Mouse (Mus musculus): Measurements from ENCODE around the gene Pecam1. TPM values are rescaled to one million over a fixed set of nuclear protein-coding genes. Genes with fewer than 3 reads are reported as not detected.

Pecam1 gene
- total and polyA plus RNA-seq, 3 experiments, result 0.93 TPM; not detected in 2

GRCm38 (mm10) chr11:106698289-106698688 lies 52.1 kb downstream of the Pecam1 start:
- no peaks in the 10 kb centered on the region for H3K9me3 ChIP-seq (replicated peaks)
- no peaks in the 10 kb centered on the region for H3K36me3 ChIP-seq (replicated peaks)
- no peak for TF ChIP-seq TAL1 (conservative IDR thresholded peaks at IDR 0.05; ENCODE audit: low read depth, low read length)
- TF ChIP-seq GATA2 (IDR thresholded peaks at IDR 0.05; ENCODE audit: borderline replicate concordance, low read depth, low read length), result no peak
- TF ChIP-seq CTCF (IDR thresholded peaks at IDR 0.05; ENCODE audit: low read depth, low read length), result no peak
- TF ChIP-seq GATA1 (IDR thresholded peaks at IDR 0.05; ENCODE audit: borderline replicate concordance, low read length), result no peak
- TF ChIP-seq POLR2AphosphoS5 (IDR thresholded peaks at IDR 0.05; ENCODE audit: insufficient replicate concordance, low read depth, low read length), result no peak
- DNase-seq (ENCODE audit: low spot score) (no peak), ATAC-seq (ENCODE audit: extremely low read depth, insufficient number of reproducible peaks, low FRiP score, poor library complexity, severe bottlenecking) (no peak)
- peaks cover 30% of the 10 kb centered on the region for H3K27me3 ChIP-seq (ENCODE audit: insufficient read depth, low read length)
- no peak overlapping the region for H3K4me3 ChIP-seq (ENCODE audit: low read depth, low read length)
- H3K4me1 ChIP-seq (ENCODE audit: insufficient read depth, low read depth, low read length), result no peaks in the 10 kb centered on the region

GRCm38 (mm10) chr11:106695917-106696316 lies 54.5 kb downstream of the Pecam1 start:
- no peaks in the 10 kb centered on the region for H3K36me3 ChIP-seq (replicated peaks)
- DNase-seq (ENCODE audit: low spot score) (no peak), ATAC-seq (ENCODE audit: extremely low read depth, insufficient number of reproducible peaks, low FRiP score, poor library complexity, severe bottlenecking) (no peak)
- H3K27me3 ChIP-seq (ENCODE audit: insufficient read depth, low read length), result peaks cover 26% of the 10 kb centered on the region
- no peaks in the 10 kb centered on the region for H3K9me3 ChIP-seq (replicated peaks)
- no peak for TF ChIP-seq GATA2 (IDR thresholded peaks at IDR 0.05; ENCODE audit: borderline replicate concordance, low read depth, low read length)
- TF ChIP-seq CTCF (IDR thresholded peaks at IDR 0.05; ENCODE audit: low read depth, low read length), result no peak
- no peak for TF ChIP-seq POLR2AphosphoS5 (IDR thresholded peaks at IDR 0.05; ENCODE audit: insufficient replicate concordance, low read depth, low read length)
- no peak for TF ChIP-seq GATA1 (IDR thresholded peaks at IDR 0.05; ENCODE audit: borderline replicate concordance, low read length)
- TF ChIP-seq TAL1 (conservative IDR thresholded peaks at IDR 0.05; ENCODE audit: low read depth, low read length), result no peak
- H3K4me3 ChIP-seq (ENCODE audit: low read depth, low read length), result no peak overlapping the region
- H3K4me1 ChIP-seq (ENCODE audit: insufficient read depth, low read depth, low read length), result no peaks in the 10 kb centered on the region

GRCm38 (mm10) chr11:106692890-106693289 lies 57.5 kb downstream of the Pecam1 start:
- H3K9me3 ChIP-seq (replicated peaks), result no peaks in the 10 kb centered on the region
- ATAC-seq (ENCODE audit: extremely low read depth, insufficient number of reproducible peaks, low FRiP score, poor library complexity, severe bottlenecking), result no peak
- TF ChIP-seq GATA2 (IDR thresholded peaks at IDR 0.05; ENCODE audit: borderline replicate concordance, low read depth, low read length) (no peak), TAL1 (conservative IDR thresholded peaks at IDR 0.05; ENCODE audit: low read depth, low read length) (no peak), POLR2AphosphoS5 (IDR thresholded peaks at IDR 0.05; ENCODE audit: insufficient replicate concordance, low read depth, low read length) (no peak), CTCF (IDR thresholded peaks at IDR 0.05; ENCODE audit: low read depth, low read length) (no peak), GATA1 (IDR thresholded peaks at IDR 0.05; ENCODE audit: borderline replicate concordance, low read length) (no peak)
- no peak overlapping the region for H3K4me3 ChIP-seq (ENCODE audit: low read depth, low read length)
- peaks cover 9% of the 10 kb centered on the region for H3K4me1 ChIP-seq (ENCODE audit: insufficient read depth, low read depth, low read length)
- H3K27me3 ChIP-seq (ENCODE audit: insufficient read depth, low read length), result peaks cover 23% of the 10 kb centered on the region
- no peak for DNase-seq (ENCODE audit: low spot score)
- no peaks in the 10 kb centered on the region for H3K36me3 ChIP-seq (replicated peaks)

GRCm38 (mm10) chr11:106688375-106688774 lies 62.1 kb downstream of the Pecam1 start:
- peaks cover 13% of the 10 kb centered on the region for H3K4me1 ChIP-seq (ENCODE audit: insufficient read depth, low read depth, low read length)
- peaks cover 32% of the 10 kb centered on the region for H3K27me3 ChIP-seq (ENCODE audit: insufficient read depth, low read length)
- H3K4me3 ChIP-seq (ENCODE audit: low read depth, low read length), result no peak overlapping the region
- ATAC-seq (ENCODE audit: extremely low read depth, insufficient number of reproducible peaks, low FRiP score, poor library complexity, severe bottlenecking) (no peak), DNase-seq (ENCODE audit: low spot score) (no peak)
- H3K9me3 ChIP-seq (replicated peaks), result no peaks in the 10 kb centered on the region
- no peaks in the 10 kb centered on the region for H3K36me3 ChIP-seq (replicated peaks)
- TF ChIP-seq GATA2 (IDR thresholded peaks at IDR 0.05; ENCODE audit: borderline replicate concordance, low read depth, low read length), result no peak
- TF ChIP-seq TAL1 (conservative IDR thresholded peaks at IDR 0.05; ENCODE audit: low read depth, low read length), result no peak
- no peak for TF ChIP-seq GATA1 (IDR thresholded peaks at IDR 0.05; ENCODE audit: borderline replicate concordance, low read length)
- TF ChIP-seq POLR2AphosphoS5 (IDR thresholded peaks at IDR 0.05; ENCODE audit: insufficient replicate concordance, low read depth, low read length), result no peak
- no peak for TF ChIP-seq CTCF (IDR thresholded peaks at IDR 0.05; ENCODE audit: low read depth, low read length)

- no peak for DNase-seq (ENCODE audit: low spot score)
- TF ChIP-seq POLR2AphosphoS5 (IDR thresholded peaks at IDR 0.05; ENCODE audit: insufficient replicate concordance, low read depth, low read length), result no peak
- TF ChIP-seq TAL1 (conservative IDR thresholded peaks at IDR 0.05; ENCODE audit: low read depth, low read length), result no peak
- no peak for TF ChIP-seq GATA1 (IDR thresholded peaks at IDR 0.05; ENCODE audit: borderline replicate concordance, low read length)
- H3K36me3 ChIP-seq (replicated peaks), result no peaks in the 10 kb centered on the region
These were observed 63.1 kb downstream of the Pecam1 start for GRCm38 (mm10) chr11:106687293-106687692.

GRCm38 (mm10) chr11:106684027-106684426 lies 66.4 kb downstream of the Pecam1 start:
- ATAC-seq (ENCODE audit: extremely low read depth, insufficient number of reproducible peaks, low FRiP score, poor library complexity, severe bottlenecking), result no peak
- Histone ChIP-seq H3K4me3 (ENCODE audit: low read depth, low read length) (no peak overlapping the region), H3K27me3 (ENCODE audit: insufficient read depth, low read length) (peaks cover 23% of the 10 kb centered on the region), H3K4me1 (ENCODE audit: insufficient read depth, low read depth, low read length) (peaks cover 13% of the 10 kb centered on the region), H3K9me3 (replicated peaks) (no peaks in the 10 kb centered on the region), H3K36me3 (replicated peaks) (no peaks in the 10 kb centered on the region)
- TF ChIP-seq TAL1 (conservative IDR thresholded peaks at IDR 0.05; ENCODE audit: low read depth, low read length) (no peak), CTCF (IDR thresholded peaks at IDR 0.05; ENCODE audit: low read depth, low read length) (no peak), GATA1 (IDR thresholded peaks at IDR 0.05; ENCODE audit: borderline replicate concordance, low read length) (no peak), POLR2AphosphoS5 (IDR thresholded peaks at IDR 0.05; ENCODE audit: insufficient replicate concordance, low read depth, low read length) (no peak), GATA2 (IDR thresholded peaks at IDR 0.05; ENCODE audit: borderline replicate concordance, low read depth, low read length) (no peak)
- no peak for DNase-seq (ENCODE audit: low spot score)

More at GRCm38 (mm10) chr11:106687293-106687692, 63.1 kb downstream of the Pecam1 start:
- Histone ChIP-seq H3K27me3 (ENCODE audit: insufficient read depth, low read length) (peaks cover 28% of the 10 kb centered on the region), H3K4me3 (ENCODE audit: low read depth, low read length) (no peak overlapping the region), H3K9me3 (replicated peaks) (no peaks in the 10 kb centered on the region), H3K4me1 (ENCODE audit: insufficient read depth, low read depth, low read length) (peaks cover 13% of the 10 kb centered on the region)
- ATAC-seq (ENCODE audit: extremely low read depth, insufficient number of reproducible peaks, low FRiP score, poor library complexity, severe bottlenecking), result no peak

Measured in G1E (cell line).